Mouse (Mus musculus) mesoderm, embryonic 11.5 days (tissue): Measurements from ENCODE around the gene Gm20431.
A peak's percentile ranks its signal among the peaks of the same experiment; 100 is the strongest.

Source experiments
- DNase-seq: peaks from one replicate; pipeline ENCODE4 v3.0.0-alpha.2; 2012; ENCODE audit warnings: low read depth, low spot score

The Gm20431 gene

GRCm38 (mm10) chr2:167661270-167662203 lies at the start of gene Gm20431:
Gm20431 (minus strand) TSS chr2:167661496.
- peak; percentile 95 for DNase-seq

GRCm38 (mm10) chr2:167710574-167710973 lies 49.3 kb upstream of the Gm20431 start:
- no peak for DNase-seq

GRCm38 (mm10) chr2:167709969-167710368 lies 48.7 kb upstream of the Gm20431 start:
- no peak for DNase-seq

GRCm38 (mm10) chr2:167708373-167708772 lies 47.1 kb upstream of the Gm20431 start:
- no peak for DNase-seq

GRCm38 (mm10) chr2:167706183-167706939 lies 45.1 kb upstream of the Gm20431 start:
- no peak for DNase-seq

GRCm38 (mm10) chr2:167704409-167704808 lies 43.1 kb upstream of the Gm20431 start:
- no peak for DNase-seq

GRCm38 (mm10) chr2:167702126-167702525 lies 40.8 kb upstream of the Gm20431 start:
- DNase-seq, result no peak

- no peak for DNase-seq
Observed at GRCm38 (mm10) chr2:167701472-167701871, 40.2 kb upstream of the Gm20431 start.

- DNase-seq, result no peak
Observed at GRCm38 (mm10) chr2:167700018-167700417, 38.7 kb upstream of the Gm20431 start.

- no peak for DNase-seq
Observed at GRCm38 (mm10) chr2:167697902-167698301, 36.6 kb upstream of the Gm20431 start.

GRCm38 (mm10) chr2:167696143-167696542 lies 34.8 kb upstream of the Gm20431 start:
- DNase-seq, result no peak

- DNase-seq, result no peak
Observed at GRCm38 (mm10) chr2:167695491-167695890, 34.2 kb upstream of the Gm20431 start.

GRCm38 (mm10) chr2:167694963-167695362 lies 33.7 kb upstream of the Gm20431 start:
- no peak for DNase-seq

- DNase-seq, result no peak
Observed at GRCm38 (mm10) chr2:167694244-167694643, 32.9 kb upstream of the Gm20431 start.

GRCm38 (mm10) chr2:167693540-167693939 lies 32.2 kb upstream of the Gm20431 start:
- no peak for DNase-seq

GRCm38 (mm10) chr2:167692831-167693230 lies 31.5 kb upstream of the Gm20431 start:
- DNase-seq, result no peak

- DNase-seq, result no peak
Observed at GRCm38 (mm10) chr2:167691871-167692661, 30.8 kb upstream of the Gm20431 start.

- DNase-seq, result no peak
Observed at GRCm38 (mm10) chr2:167691410-167691809, 30.1 kb upstream of the Gm20431 start.

GRCm38 (mm10) chr2:167690962-167691311 lies 29.6 kb upstream of the Gm20431 start:
- DNase-seq, result no peak

GRCm38 (mm10) chr2:167690219-167690961 lies 29.1 kb upstream of the Gm20431 start:
- DNase-seq, result no peak
